Mouse (Mus musculus) G1E (cell line): Measurements from ENCODE around the gene Slc44a1.

ENCODE experiments used
- CTCF ChIP-seq: IDR thresholded peaks from 2 replicates; pipeline ENCODE4 v1.5.1; 2012; ENCODE audit warnings: low read depth, low read length, inconsistent platforms, mixed read lengths
- TAL1 ChIP-seq: conservative IDR thresholded peaks from 2 replicates; pipeline ENCODE4 v1.6.1; 2012; ENCODE audit warnings: low read depth, low read length, inconsistent platforms, mixed read lengths

GRCm38 (mm10) chr4:53438386-53438785, 1.8 kb upstream of the Slc44a1 start:
- no peak for TF ChIP-seq CTCF
- TF ChIP-seq TAL1, result no peak
